Mouse (Mus musculus) small intestine, adult 2 months (tissue): ENCODE results near the gene Thoc5.

Experiments used
- CTCF ChIP-seq: fragments of 200-500 bp; IDR thresholded peaks from 2 replicates; pipeline ENCODE4 v1.5.1; 2012; ENCODE audit warnings: low read depth, mild to moderate bottlenecking, control low read depth, inconsistent platforms, low read length, moderate library complexity, mixed read lengths; ENCODE audit not compliant: insufficient replicate concordance, insufficient read length; ENCODE audit errors: extremely low read depth
- POLR2A ChIP-seq: fragments of 200-500 bp; IDR thresholded peaks from 2 replicates; pipeline ENCODE4 v1.6.1; 2012; ENCODE audit warnings: low read depth, mild to moderate bottlenecking, control low read depth, inconsistent platforms, low read length, moderate library complexity

- no peak for TF ChIP-seq POLR2A
- TF ChIP-seq CTCF, result no peak
Observed at GRCm38 (mm10) chr11:4974376-4975122, 79.4 kb downstream of the Thoc5 start.
